Mouse (Mus musculus) midbrain, embryonic 15.5 days (tissue): ENCODE results near the gene G430095P16Rik. TPM values are rescaled to one million over a fixed set of nuclear protein-coding genes. Genes with fewer than 3 reads are reported as not detected.

ENCODE experiments used
- ATAC-seq: fragments of 200-750 bp; cut with Nextera tagmentation; replicated peaks from 2 replicates; pipeline ENCODE4 v1.8.0; 2017; ENCODE audit warnings: moderate TSS enrichment
- H3K27ac ChIP-seq: fragments of 300-500 bp; sonication (generic); 2 replicates; pipeline ENCODE4 v1.5.1; 2015; ENCODE audit warnings: mild to moderate bottlenecking, inconsistent platforms
- H3K27me3 ChIP-seq: fragments of 300-500 bp; sonication (generic); replicated peaks from 2 replicates; pipeline ENCODE4 v1.6.1; 2015; ENCODE audit warnings: inconsistent platforms
- H3K36me3 ChIP-seq: fragments of 300-500 bp; sonication (generic); replicated peaks from 2 replicates; pipeline ENCODE4 v1.6.1; 2015; ENCODE audit warnings: inconsistent platforms
- H3K4me1 ChIP-seq: fragments of 300-500 bp; sonication (generic); 2 replicates; pipeline ENCODE4 v1.6.1; 2015; ENCODE audit warnings: inconsistent platforms
- H3K4me2 ChIP-seq: fragments of 300-500 bp; sonication (generic); 2 replicates; pipeline ENCODE4 v1.6.1; 2015; ENCODE audit warnings: inconsistent platforms, mild to moderate bottlenecking, moderate library complexity
- H3K4me3 ChIP-seq: fragments of 300-500 bp; sonication (generic); 2 replicates; pipeline ENCODE4 v1.5.1; 2015; ENCODE audit warnings: mild to moderate bottlenecking, inconsistent platforms
- H3K9ac ChIP-seq: fragments of 300-500 bp; sonication (generic); 2 replicates; pipeline ENCODE4 v1.6.1; 2015; ENCODE audit warnings: mild to moderate bottlenecking, inconsistent platforms
- H3K9me3 ChIP-seq: fragments of 300-500 bp; sonication (generic); 2 replicates; pipeline ENCODE4 v1.6.1; 2016; ENCODE audit warnings: inconsistent platforms
- WGBS: fragments of 180-500 bp; shearing (Covaris S2); methylation state at CpG from one replicate; pipeline ENCODE4 v1.1.7; 2015; ENCODE audit warnings: mixed read lengths; 5-methylcytosine and 5-hydroxymethylcytosine counted together
- polyA plus RNA-seq: library from polyadenylated mRNA; unstranded; fragments of >200 nt; fragmentation: Nextera tagmentation; extraction: Ambion mirVana; gene quantifications from 2 replicates; pipeline ENCODE4 v1.2.1, GENCODE M21; 2015

Gene G430095P16Rik
- polyA plus RNA-seq, 1 experiment from 2014 or later, result 0.97 TPM

- ATAC-seq, result no peak
- no peak overlapping the region for H3K9ac ChIP-seq
Observed at GRCm38 (mm10) chr8:84714161-84714560, 8.6 kb upstream of the G430095P16Rik start.

GRCm38 (mm10) chr8:84715893-84716468, 6.8 kb upstream of the G430095P16Rik start:
- peak overlapping the region; percentile 35; the same call in 1 of the 2 replicates for H3K27ac ChIP-seq
- no peak for ATAC-seq

More at GRCm38 (mm10) chr8:84714161-84714560, 8.6 kb upstream of the G430095P16Rik start:
- H3K4me1 ChIP-seq, result peaks cover 51% of the 10 kb centered on the region
- H3K36me3 ChIP-seq, result no peaks in the 10 kb centered on the region
- peaks cover 5% of the 10 kb centered on the region; the same call in 1 of the 2 replicates for H3K27me3 ChIP-seq
- H3K9me3 ChIP-seq, result no peaks in the 10 kb centered on the region
- no peak overlapping the region for H3K4me3 ChIP-seq
- H3K27ac ChIP-seq, result peak overlapping the region; percentile 78
- WGBS, result 57% methylated on average over 4 of the region's 4 CpGs
- H3K4me2 ChIP-seq, result no peak overlapping the region

DNA sequence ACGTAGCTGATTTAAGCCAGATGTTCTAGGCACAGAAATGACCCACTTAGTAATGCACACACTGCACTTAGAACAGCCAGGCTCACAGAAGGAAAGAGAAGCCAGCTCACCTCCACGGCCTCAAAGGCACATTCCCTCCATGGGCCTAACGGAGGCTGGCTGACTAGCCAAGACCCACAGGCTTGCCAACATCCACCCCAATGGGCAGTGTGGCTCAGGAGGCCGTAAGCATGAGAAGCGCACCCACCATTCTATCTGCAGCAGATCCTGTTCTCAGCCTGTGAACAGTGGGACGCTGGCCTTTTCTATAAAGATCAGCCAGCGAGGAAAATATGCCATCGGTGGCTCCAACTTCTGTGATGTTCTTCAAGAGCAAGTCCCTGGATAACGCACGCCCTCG, 6.0 kb upstream of the G430095P16Rik start:
- no peaks in the 10 kb centered on the region for H3K9me3 ChIP-seq
- no peaks in the 10 kb centered on the region for H3K36me3 ChIP-seq
- no peak overlapping the region for H3K4me2 ChIP-seq
- peaks cover 5% of the 10 kb centered on the region; the same call in 1 of the 2 replicates for H3K27me3 ChIP-seq
- H3K27ac ChIP-seq, result no peak overlapping the region
- H3K4me1 ChIP-seq, result peaks cover 31% of the 10 kb centered on the region
- no peak overlapping the region for H3K4me3 ChIP-seq
- no peak for ATAC-seq
- WGBS, result 83% methylated on average over 11 of the region's 11 CpGs
- no peak overlapping the region for H3K9ac ChIP-seq

More at GRCm38 (mm10) chr8:84715893-84716468, 6.8 kb upstream of the G430095P16Rik start:
- H3K9me3 ChIP-seq, result no peaks in the 10 kb centered on the region
- H3K36me3 ChIP-seq, result no peaks in the 10 kb centered on the region
- H3K4me3 ChIP-seq, result peak overlapping the region; percentile 19; the same call in 1 of the 2 replicates
- peaks cover 5% of the 10 kb centered on the region; the same call in 1 of the 2 replicates for H3K27me3 ChIP-seq
- peak overlapping the region; percentile 22; the same call in 1 of the 2 replicates for H3K9ac ChIP-seq
- peak overlapping the region; percentile 42 for H3K4me2 ChIP-seq
- 7% methylated on average over 27 of the region's 27 CpGs for WGBS
- peaks cover 38% of the 10 kb centered on the region for H3K4me1 ChIP-seq

DNA sequence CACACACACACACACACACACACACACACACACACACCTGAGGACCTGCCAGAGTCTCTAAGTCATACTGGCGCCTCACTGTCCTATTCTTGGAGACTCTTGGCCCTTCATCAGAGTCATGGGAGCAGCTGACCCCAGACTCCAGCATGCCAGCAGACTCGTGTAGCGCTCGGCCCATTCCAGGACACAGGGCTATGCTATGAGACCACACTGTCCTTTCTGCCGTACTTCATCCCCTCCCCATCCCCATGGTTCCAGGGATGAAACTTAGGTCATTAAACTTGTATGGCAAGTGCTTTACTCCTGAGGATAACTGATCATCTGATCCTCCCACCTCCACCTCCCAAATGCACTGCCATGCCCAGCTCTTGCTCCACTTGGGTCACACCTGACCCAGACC, 4.3 kb upstream of the G430095P16Rik start:
- 92% methylated on average over 5 of the region's 5 CpGs for WGBS
- H3K9ac ChIP-seq, result no peak overlapping the region
- H3K4me2 ChIP-seq, result no peak overlapping the region
- ATAC-seq, result no peak
- H3K9me3 ChIP-seq, result no peaks in the 10 kb centered on the region
- no peak overlapping the region for H3K4me3 ChIP-seq
- H3K36me3 ChIP-seq, result no peaks in the 10 kb centered on the region
- H3K27ac ChIP-seq, result no peak overlapping the region
- H3K27me3 ChIP-seq, result peaks cover 5% of the 10 kb centered on the region; the same call in 1 of the 2 replicates
- peaks cover 28% of the 10 kb centered on the region for H3K4me1 ChIP-seq

GRCm38 (mm10) chr8:84718959-84719690, 3.7 kb upstream of the G430095P16Rik start:
- WGBS, result 91% methylated on average over 5 of the region's 5 CpGs
- Histone ChIP-seq H3K9ac (no peak overlapping the region), H3K4me1 (peaks cover 30% of the 10 kb centered on the region), H3K27ac (no peak overlapping the region), H3K4me3 (no peak overlapping the region), H3K36me3 (no peaks in the 10 kb centered on the region), H3K27me3 (peaks cover 5% of the 10 kb centered on the region; the same call in 1 of the 2 replicates), H3K4me2 (no peak overlapping the region), H3K9me3 (no peaks in the 10 kb centered on the region)
- ATAC-seq, result no peak

DNA sequence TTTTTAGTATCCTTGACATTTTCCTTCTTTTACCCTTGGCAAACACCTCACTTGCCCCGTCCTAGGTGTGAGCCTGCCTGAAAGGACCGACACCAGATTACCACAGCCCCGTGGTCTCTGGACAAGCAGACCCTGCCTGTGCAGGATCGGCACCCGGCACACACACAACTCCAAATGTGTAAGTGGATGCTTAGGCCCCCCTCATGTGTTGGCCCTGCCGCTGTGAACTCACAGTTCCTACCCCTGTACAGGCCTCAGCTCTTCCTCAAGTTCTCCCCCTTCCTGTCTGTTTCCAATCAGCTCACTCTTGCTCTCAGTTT, 317 bp upstream of the G430095P16Rik start:
- H3K4me2 ChIP-seq, result no peak overlapping the region
- no peaks in the 10 kb centered on the region for H3K36me3 ChIP-seq
- peak overlapping the region; percentile 75 for H3K27ac ChIP-seq
- H3K9ac ChIP-seq, result no peak overlapping the region
- no peaks in the 10 kb centered on the region for H3K27me3 ChIP-seq
- no peak overlapping the region for H3K4me3 ChIP-seq
- H3K9me3 ChIP-seq, result no peaks in the 10 kb centered on the region
- 0 out of 2 replicates have a peak, but pooled peaks have one; percentile 18 for ATAC-seq
- peaks cover 37% of the 10 kb centered on the region for H3K4me1 ChIP-seq
- WGBS, result 67% methylated on average over 6 of the region's 6 CpGs

DNA sequence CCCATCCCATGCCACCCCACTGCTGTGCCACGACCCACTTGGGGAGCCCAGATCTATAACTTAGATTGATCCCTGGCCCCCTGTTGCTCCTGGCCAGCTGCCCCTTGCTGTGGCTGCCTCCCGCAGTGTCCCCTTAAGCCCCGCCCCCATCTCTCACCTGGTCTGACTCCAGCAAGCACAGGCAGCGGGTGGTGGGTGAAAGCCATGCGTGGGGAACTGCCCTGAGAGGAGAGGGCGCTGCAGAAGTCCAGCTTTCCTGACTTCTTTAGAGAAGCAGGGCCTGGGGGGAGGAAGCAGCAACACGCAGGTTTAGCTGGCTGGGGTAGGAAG, 729 bp downstream of the G430095P16Rik start:
- H3K4me3 ChIP-seq, result no peak overlapping the region
- 0 out of 2 replicates have a peak overlapping the region, but pooled peaks have one; percentile 9 for H3K4me2 ChIP-seq
- ATAC-seq, result no peak
- H3K27me3 ChIP-seq, result no peaks in the 10 kb centered on the region
- H3K4me1 ChIP-seq, result peaks cover 41% of the 10 kb centered on the region
- peak overlapping the region; percentile 75 for H3K27ac ChIP-seq
- no peaks in the 10 kb centered on the region for H3K36me3 ChIP-seq
- no peak overlapping the region for H3K9ac ChIP-seq
- 27% methylated on average over 7 of the region's 7 CpGs for WGBS
- no peaks in the 10 kb centered on the region for H3K9me3 ChIP-seq

- no peak for ATAC-seq
- no peaks in the 10 kb centered on the region for H3K27me3 ChIP-seq
- H3K4me3 ChIP-seq, result no peak overlapping the region
- WGBS, result 59% methylated on average over 9 of the region's 9 CpGs
- H3K9ac ChIP-seq, result no peak overlapping the region
- peak overlapping the region; percentile 75; the same call in 1 of the 2 replicates for H3K27ac ChIP-seq
- H3K36me3 ChIP-seq, result no peaks in the 10 kb centered on the region
- H3K4me2 ChIP-seq, result no peak overlapping the region
- peaks cover 41% of the 10 kb centered on the region for H3K4me1 ChIP-seq
- no peaks in the 10 kb centered on the region for H3K9me3 ChIP-seq
Observed at GRCm38 (mm10) chr8:84724683-84725082, 1.9 kb downstream of the G430095P16Rik start.

- Histone ChIP-seq H3K9ac (no peak overlapping the region), H3K9me3 (no peaks in the 10 kb centered on the region), H3K27ac (peak overlapping the region; percentile 53), H3K4me2 (no peak overlapping the region), H3K4me1 (peaks cover 44% of the 10 kb centered on the region), H3K27me3 (no peaks in the 10 kb centered on the region), H3K36me3 (no peaks in the 10 kb centered on the region), H3K4me3 (no peak overlapping the region)
- 60% methylated on average over 10 of the region's 10 CpGs for WGBS
- ATAC-seq, result no peak
Observed at GRCm38 (mm10) chr8:84725246-84725940, 2.6 kb downstream of the G430095P16Rik start.

GRCm38 (mm10) chr8:84725941-84726259, 3.1 kb downstream of the G430095P16Rik start:
- no peaks in the 10 kb centered on the region for H3K9me3 ChIP-seq
- no peak for ATAC-seq
- WGBS, result 24% methylated on average over 3 of the region's 3 CpGs
- no peak overlapping the region for H3K4me2 ChIP-seq
- no peak overlapping the region for H3K4me3 ChIP-seq
- no peak overlapping the region for H3K9ac ChIP-seq
- H3K36me3 ChIP-seq, result no peaks in the 10 kb centered on the region
- peaks cover 49% of the 10 kb centered on the region for H3K4me1 ChIP-seq
- H3K27me3 ChIP-seq, result no peaks in the 10 kb centered on the region
- H3K27ac ChIP-seq, result peak overlapping the region; percentile 53; the same call in 1 of the 2 replicates

GRCm38 (mm10) chr8:84728474-84728873, 5.7 kb downstream of the G430095P16Rik start:
- no peaks in the 10 kb centered on the region for H3K9me3 ChIP-seq
- H3K36me3 ChIP-seq, result no peaks in the 10 kb centered on the region
- peaks cover 62% of the 10 kb centered on the region for H3K4me1 ChIP-seq
- no peak overlapping the region for H3K4me3 ChIP-seq
- peak overlapping the region; percentile 51 for H3K27ac ChIP-seq
- peak; percentile 46; the same call in 1 of the 2 replicates for ATAC-seq
- no peak overlapping the region for H3K9ac ChIP-seq
- WGBS, result 50% methylated on average over 3 of the region's 3 CpGs
- no peak overlapping the region for H3K4me2 ChIP-seq
- no peaks in the 10 kb centered on the region for H3K27me3 ChIP-seq

DNA sequence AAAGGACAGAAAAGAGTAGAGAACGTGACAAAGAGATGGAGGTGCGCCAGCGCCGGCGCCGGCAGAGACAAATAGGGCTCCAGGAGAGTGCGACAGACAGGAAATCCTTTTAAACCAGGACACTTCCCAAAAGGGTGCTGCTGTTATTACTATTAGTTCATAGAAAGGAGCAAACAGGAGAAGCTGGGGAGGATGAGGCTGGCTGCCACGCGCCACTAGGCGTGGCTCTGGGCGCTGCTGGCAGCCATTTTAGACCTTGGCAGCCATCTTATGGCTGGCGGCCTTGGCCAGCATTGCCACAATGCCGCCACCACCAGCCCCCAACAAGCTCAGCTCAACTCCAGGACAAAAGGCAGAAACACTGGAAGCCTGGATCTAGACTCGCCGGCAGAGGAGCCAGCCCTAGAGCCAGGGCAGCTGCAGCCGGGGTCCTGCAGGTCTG, 7.1 kb downstream of the G430095P16Rik start:
- no peak overlapping the region for H3K4me3 ChIP-seq
- WGBS, result 79% methylated on average over 16 of the region's 16 CpGs
- H3K4me2 ChIP-seq, result no peak overlapping the region
- peak overlapping the region; percentile 76 for H3K27ac ChIP-seq
- no peak for ATAC-seq
- H3K9me3 ChIP-seq, result no peaks in the 10 kb centered on the region
- 0 out of 2 replicates have a peak, but pooled peaks cover 2% of the 10 kb centered on the region for H3K27me3 ChIP-seq
- no peaks in the 10 kb centered on the region for H3K36me3 ChIP-seq
- H3K9ac ChIP-seq, result no peak overlapping the region
- H3K4me1 ChIP-seq, result peaks cover 48% of the 10 kb centered on the region
